Mouse (Mus musculus): ENCODE measurements at regions not wholly inside any gene's neighbourhood (a gene's known extent, or its start where the extent isn't known, plus 50 kb on each side); places are given as distances from the start of the nearest gene placed in this dataset.

- Histone ChIP-seq H3K27me3 (ENCODE audit: control insufficient read depth, insufficient read depth, insufficient read length) (no peaks in the 10 kb centered on the region), H3ac (ENCODE audit: control insufficient read depth, insufficient read length) (no peak overlapping the region), H3K4me2 (ENCODE audit: low read depth) (no peak overlapping the region), H3K4me3 (no peak overlapping the region), H3K79me2 (ENCODE audit: control insufficient read depth, insufficient read depth) (no peaks in the 10 kb centered on the region), H3K36me3 (ENCODE audit: control insufficient read depth, insufficient read depth) (no peaks in the 10 kb centered on the region)
- TF ChIP-seq E2F4 (IDR thresholded peaks at IDR 0.05; ENCODE audit: insufficient read depth) (no peak), CEBPB (IDR thresholded peaks at IDR 0.05; ENCODE audit: insufficient read depth, poor library complexity, severe bottlenecking) (no peak), POLR2A (IDR thresholded peaks at IDR 0.05; ENCODE audit: insufficient read length, low read depth) (no peak), SRF (IDR thresholded peaks at IDR 0.05; ENCODE audit: control insufficient read depth, insufficient read length, low read depth) (no peak), USF1 (IDR thresholded peaks at IDR 0.05; ENCODE audit: low read depth) (no peak), REST (IDR thresholded peaks at IDR 0.05; ENCODE audit: insufficient read depth, insufficient read length) (no peak), MYOD1 (IDR thresholded peaks at IDR 0.05; ENCODE audit: control insufficient read depth in 1 of 3, insufficient read length in 2 of 3, low read depth in 2 of 3) (no peak), POLR2AphosphoS2 (IDR thresholded peaks at IDR 0.05; ENCODE audit: insufficient read length, low read depth) (no peak), TCF3 (IDR thresholded peaks at IDR 0.05; ENCODE audit: insufficient read length, low read depth) (no peak), MYOG (IDR thresholded peaks at IDR 0.05; ENCODE audit: control insufficient read depth in 1 of 3, insufficient read depth in 1 of 3, insufficient read length in 2 of 3, low read depth in 2 of 3) (no peak), TCF12 (IDR thresholded peaks at IDR 0.05; ENCODE audit: insufficient read depth, poor library complexity, severe bottlenecking) (no peak), MAX (IDR thresholded peaks at IDR 0.05; ENCODE audit: low read depth) (no peak)
Observed at GRCm38 (mm10) chr13:112031631-112032320, 223.0 kb upstream of the Map3k1 start.

- no peaks in the 10 kb centered on the region for H3K27me3 ChIP-seq (ENCODE audit: control insufficient read depth, insufficient read depth, insufficient read length)
- no peak overlapping the region for H3K4me3 ChIP-seq
- H3K36me3 ChIP-seq (ENCODE audit: control insufficient read depth, insufficient read depth), result no peaks in the 10 kb centered on the region
- no peak overlapping the region for H3K4me2 ChIP-seq (ENCODE audit: low read depth)
- H3ac ChIP-seq (ENCODE audit: control insufficient read depth, insufficient read length), result no peak overlapping the region
- TF ChIP-seq CEBPB (IDR thresholded peaks at IDR 0.05; ENCODE audit: insufficient read depth, poor library complexity, severe bottlenecking), result no peak
- TF ChIP-seq E2F4 (IDR thresholded peaks at IDR 0.05; ENCODE audit: insufficient read depth), result no peak
- no peak for TF ChIP-seq TCF3 (IDR thresholded peaks at IDR 0.05; ENCODE audit: insufficient read length, low read depth)
- TF ChIP-seq SRF (IDR thresholded peaks at IDR 0.05; ENCODE audit: control insufficient read depth, insufficient read length, low read depth), result no peak
- no peak for TF ChIP-seq TCF12 (IDR thresholded peaks at IDR 0.05; ENCODE audit: insufficient read depth, poor library complexity, severe bottlenecking)
- TF ChIP-seq MAX (IDR thresholded peaks at IDR 0.05; ENCODE audit: low read depth), result no peak
- TF ChIP-seq POLR2A (IDR thresholded peaks at IDR 0.05; ENCODE audit: insufficient read length, low read depth), result no peak
- no peak for TF ChIP-seq REST (IDR thresholded peaks at IDR 0.05; ENCODE audit: insufficient read depth, insufficient read length)
- no peak for TF ChIP-seq USF1 (IDR thresholded peaks at IDR 0.05; ENCODE audit: low read depth)
- TF ChIP-seq POLR2AphosphoS2 (IDR thresholded peaks at IDR 0.05; ENCODE audit: insufficient read length, low read depth), result no peak
- TF ChIP-seq MYOG (IDR thresholded peaks at IDR 0.05; ENCODE audit: control insufficient read depth in 1 of 3, insufficient read depth in 1 of 3, insufficient read length in 2 of 3, low read depth in 2 of 3), result no peak
- no peak for TF ChIP-seq MYOD1 (IDR thresholded peaks at IDR 0.05; ENCODE audit: control insufficient read depth in 1 of 3, insufficient read length in 2 of 3, low read depth in 2 of 3)
- no peaks in the 10 kb centered on the region for H3K79me2 ChIP-seq (ENCODE audit: control insufficient read depth, insufficient read depth)
Observed at GRCm38 (mm10) chr13:112037731-112038380, 229.1 kb upstream of the Map3k1 start.

- H3K79me2 ChIP-seq (ENCODE audit: control insufficient read depth, insufficient read depth), result no peaks in the 10 kb centered on the region
- H3K36me3 ChIP-seq (ENCODE audit: control insufficient read depth, insufficient read depth), result no peaks in the 10 kb centered on the region
- no peak overlapping the region for H3K4me2 ChIP-seq (ENCODE audit: low read depth)
- TF ChIP-seq TCF12 (IDR thresholded peaks at IDR 0.05; ENCODE audit: insufficient read depth, poor library complexity, severe bottlenecking), result no peak
- TF ChIP-seq MYOD1 (IDR thresholded peaks at IDR 0.05; ENCODE audit: control insufficient read depth in 1 of 3, insufficient read length in 2 of 3, low read depth in 2 of 3), result no peak
- TF ChIP-seq MAX (IDR thresholded peaks at IDR 0.05; ENCODE audit: low read depth), result no peak
- no peak for TF ChIP-seq SRF (IDR thresholded peaks at IDR 0.05; ENCODE audit: control insufficient read depth, insufficient read length, low read depth)
- TF ChIP-seq TCF3 (IDR thresholded peaks at IDR 0.05; ENCODE audit: insufficient read length, low read depth), result no peak
- no peak for TF ChIP-seq POLR2A (IDR thresholded peaks at IDR 0.05; ENCODE audit: insufficient read length, low read depth)
- no peak for TF ChIP-seq E2F4 (IDR thresholded peaks at IDR 0.05; ENCODE audit: insufficient read depth)
- no peaks in the 10 kb centered on the region for H3K27me3 ChIP-seq (ENCODE audit: control insufficient read depth, insufficient read depth, insufficient read length)
- no peak overlapping the region for H3ac ChIP-seq (ENCODE audit: control insufficient read depth, insufficient read length)
- no peak overlapping the region for H3K4me3 ChIP-seq
Observed at GRCm38 (mm10) chr13:112038556-112039304, 229.9 kb upstream of the Map3k1 start.

- Histone ChIP-seq H3K27me3 (ENCODE audit: control insufficient read depth, insufficient read depth, insufficient read length) (no peaks in the 10 kb centered on the region), H3K4me3 (no peak overlapping the region)
Observed at GRCm38 (mm10) chr13:112039422-112040145, 230.8 kb upstream of the Map3k1 start.

More at GRCm38 (mm10) chr13:112039422-112040145, 230.8 kb upstream of the Map3k1 start:
- H3K36me3 ChIP-seq (ENCODE audit: control insufficient read depth, insufficient read depth), result no peaks in the 10 kb centered on the region
- no peaks in the 10 kb centered on the region for H3K79me2 ChIP-seq (ENCODE audit: control insufficient read depth, insufficient read depth)
- no peak overlapping the region for H3K4me2 ChIP-seq (ENCODE audit: low read depth)
- H3ac ChIP-seq (ENCODE audit: control insufficient read depth, insufficient read length), result no peak overlapping the region
- TF ChIP-seq MYOD1 (IDR thresholded peaks at IDR 0.05; ENCODE audit: control insufficient read depth in 1 of 3, insufficient read length in 2 of 3, low read depth in 2 of 3) (no peak), E2F4 (IDR thresholded peaks at IDR 0.05; ENCODE audit: insufficient read depth) (no peak), SRF (IDR thresholded peaks at IDR 0.05; ENCODE audit: control insufficient read depth, insufficient read length, low read depth) (no peak), CEBPB (IDR thresholded peaks at IDR 0.05; ENCODE audit: insufficient read depth, poor library complexity, severe bottlenecking) (no peak), TCF3 (IDR thresholded peaks at IDR 0.05; ENCODE audit: insufficient read length, low read depth) (no peak), MAX (IDR thresholded peaks at IDR 0.05; ENCODE audit: low read depth) (no peak), POLR2A (IDR thresholded peaks at IDR 0.05; ENCODE audit: insufficient read length, low read depth) (no peak), USF1 (IDR thresholded peaks at IDR 0.05; ENCODE audit: low read depth) (no peak), REST (IDR thresholded peaks at IDR 0.05; ENCODE audit: insufficient read depth, insufficient read length) (no peak), TCF12 (IDR thresholded peaks at IDR 0.05; ENCODE audit: insufficient read depth, poor library complexity, severe bottlenecking) (no peak), MYOG (IDR thresholded peaks at IDR 0.05; ENCODE audit: control insufficient read depth in 1 of 3, insufficient read depth in 1 of 3, insufficient read length in 2 of 3, low read depth in 2 of 3) (no peak), POLR2AphosphoS2 (IDR thresholded peaks at IDR 0.05; ENCODE audit: insufficient read length, low read depth) (no peak)

Measured in myocyte (in vitro differentiated cells).